Mouse (Mus musculus) brain, embryonic 14.5 days (tissue): Measurements from ENCODE around the gene Ten1.

Experiments
- CTCF ChIP-seq: fragments of 200-500 bp; IDR thresholded peaks from 2 replicates; pipeline ENCODE4 v1.5.1; 2012; ENCODE audit warnings: inconsistent platforms, mild to moderate bottlenecking, moderate library complexity, borderline replicate concordance; ENCODE audit not compliant: insufficient read depth, insufficient read length; ENCODE audit errors: extremely low read depth
- POLR2A ChIP-seq: fragments of 200-500 bp; IDR thresholded peaks from 2 replicates; pipeline ENCODE4 v1.6.1; 2012; ENCODE audit warnings: mild to moderate bottlenecking, inconsistent platforms, borderline replicate concordance; ENCODE audit not compliant: poor library complexity, insufficient read depth, insufficient read length, severe bottlenecking; ENCODE audit errors: extremely low read depth

GRCm38 (mm10) chr11:116170003-116170800 lies 28.5 kb upstream of the Ten1 start:
- TF ChIP-seq POLR2A (no peak), CTCF (no peak)
